Mouse (Mus musculus): ENCODE measurements at regions not wholly inside any gene's neighbourhood (a gene's known extent, or its start where the extent isn't known, plus 50 kb on each side); places are given as distances from the start of the nearest gene placed in this dataset.
A peak's percentile ranks its signal among the peaks of the same experiment; 100 is the strongest.

DNA sequence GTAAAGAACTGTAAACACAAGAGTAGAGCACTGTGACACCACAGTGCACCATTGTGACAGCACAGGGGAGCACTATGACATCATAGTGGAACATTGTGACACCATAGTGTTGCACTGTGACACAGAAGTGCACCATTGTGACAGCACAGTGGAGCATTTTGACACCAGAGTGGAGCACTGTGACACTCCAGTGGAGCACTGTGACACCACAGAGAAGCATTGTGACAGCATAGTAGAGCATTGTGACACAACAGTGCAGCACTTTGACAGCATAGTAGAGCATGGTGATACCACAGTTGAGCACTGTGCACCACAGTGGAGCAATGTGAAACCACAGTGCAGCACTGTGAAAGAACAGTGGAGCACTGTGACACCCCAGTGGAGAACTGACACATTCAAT is 2750.4 kb upstream of the Gm8797 start:
- H3K4me3 ChIP-seq (ENCODE audit: low read depth, low read length): no peak overlapping the region
- no peak overlapping the region for H3K4me2 ChIP-seq (ENCODE audit: low read depth)
- H3K27me3 ChIP-seq (ENCODE audit: control insufficient read depth, insufficient read depth, low read length): no peaks in the 10 kb centered on the region
- no peaks in the 10 kb centered on the region for H3K4me1 ChIP-seq (ENCODE audit: control insufficient read depth, insufficient read depth, low read length)
- no peak for ATAC-seq (ENCODE audit: insufficient read depth, low FRiP score, low TSS enrichment)
- no peak overlapping the region for H3K27ac ChIP-seq (ENCODE audit: low read depth, low read length)
- H3K36me3 ChIP-seq (ENCODE audit: control insufficient read depth, insufficient read depth, low read length): no peaks in the 10 kb centered on the region
- H3K9ac ChIP-seq (ENCODE audit: low read length): no peak overlapping the region
- H3K9me3 ChIP-seq (ENCODE audit: control insufficient read depth, low read length): peaks cover 45% of the 10 kb centered on the region
- no peak for DNase-seq (ENCODE audit: low spot score)

DNA sequence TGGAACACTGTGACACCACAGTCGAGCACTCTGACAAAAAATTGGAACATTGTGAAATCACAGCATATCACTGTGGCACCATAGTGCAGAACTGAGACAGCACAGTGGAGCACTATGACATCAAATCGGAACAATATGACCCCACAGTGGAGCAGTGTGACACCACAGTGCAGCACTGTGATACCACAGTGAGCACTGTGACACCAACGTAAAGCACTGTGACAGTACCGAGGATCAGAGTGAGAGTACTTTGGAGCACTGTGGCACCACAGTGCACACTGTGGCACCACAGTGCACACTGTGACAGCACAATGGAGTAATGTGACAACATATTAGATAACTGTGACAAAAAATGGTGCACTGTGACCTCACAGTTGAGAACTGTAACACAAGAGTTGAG is 2749.4 kb upstream of the Gm8797 start:
- 0 out of 2 replicates have a peak, but pooled peaks have one; percentile 22 for ATAC-seq (ENCODE audit: insufficient read depth, low FRiP score, low TSS enrichment)
- H3K9me3 ChIP-seq (ENCODE audit: control insufficient read depth, low read length): peaks cover 55% of the 10 kb centered on the region

DNA sequence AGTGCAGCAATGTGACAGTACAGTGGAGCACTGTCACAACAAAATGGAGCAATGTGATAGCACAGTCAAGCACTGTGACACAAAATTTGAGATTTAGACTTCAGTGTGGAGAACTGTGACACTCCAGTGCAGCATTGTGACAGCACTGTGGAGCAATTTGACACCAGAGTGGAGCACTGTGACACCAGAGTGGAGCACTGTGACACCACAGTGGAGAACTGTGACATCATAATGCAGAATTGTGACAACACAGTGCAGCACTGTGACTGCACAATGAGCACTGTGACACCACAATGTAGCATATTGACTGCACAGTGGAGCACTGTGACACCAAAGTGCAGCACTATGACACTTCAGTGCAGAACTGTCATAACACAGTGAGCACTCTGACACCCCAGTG is 2749.0 kb upstream of the Gm8797 start:
- H3K4me1 ChIP-seq (ENCODE audit: control insufficient read depth, insufficient read depth, low read length): no peaks in the 10 kb centered on the region
- H3K9ac ChIP-seq (ENCODE audit: low read length): no peak overlapping the region
- H3K4me3 ChIP-seq (ENCODE audit: low read depth, low read length): no peak overlapping the region
- no peaks in the 10 kb centered on the region for H3K36me3 ChIP-seq (ENCODE audit: control insufficient read depth, insufficient read depth, low read length)
- peak; percentile 64 for ATAC-seq (ENCODE audit: insufficient read depth, low FRiP score, low TSS enrichment)
- no peaks in the 10 kb centered on the region for H3K27me3 ChIP-seq (ENCODE audit: control insufficient read depth, insufficient read depth, low read length)
- H3K27ac ChIP-seq (ENCODE audit: low read depth, low read length): no peak overlapping the region
- no peak for DNase-seq (ENCODE audit: low spot score)
- no peak overlapping the region for H3K4me2 ChIP-seq (ENCODE audit: low read depth)
- H3K9me3 ChIP-seq (ENCODE audit: control insufficient read depth, low read length): peaks cover 59% of the 10 kb centered on the region

More for the DNA sequence above, 2749.4 kb upstream of the Gm8797 start:
- no peaks in the 10 kb centered on the region for H3K27me3 ChIP-seq (ENCODE audit: control insufficient read depth, insufficient read depth, low read length)
- H3K4me2 ChIP-seq (ENCODE audit: low read depth): no peak overlapping the region
- H3K4me1 ChIP-seq (ENCODE audit: control insufficient read depth, insufficient read depth, low read length): no peaks in the 10 kb centered on the region
- H3K4me3 ChIP-seq (ENCODE audit: low read depth, low read length): no peak overlapping the region
- no peaks in the 10 kb centered on the region for H3K36me3 ChIP-seq (ENCODE audit: control insufficient read depth, insufficient read depth, low read length)
- 72% methylated on average over 4 of the region's 4 CpGs for WGBS
- no peak for DNase-seq (ENCODE audit: low spot score)
- H3K9ac ChIP-seq (ENCODE audit: low read length): no peak overlapping the region
- no peak overlapping the region for H3K27ac ChIP-seq (ENCODE audit: low read depth, low read length)

DNA sequence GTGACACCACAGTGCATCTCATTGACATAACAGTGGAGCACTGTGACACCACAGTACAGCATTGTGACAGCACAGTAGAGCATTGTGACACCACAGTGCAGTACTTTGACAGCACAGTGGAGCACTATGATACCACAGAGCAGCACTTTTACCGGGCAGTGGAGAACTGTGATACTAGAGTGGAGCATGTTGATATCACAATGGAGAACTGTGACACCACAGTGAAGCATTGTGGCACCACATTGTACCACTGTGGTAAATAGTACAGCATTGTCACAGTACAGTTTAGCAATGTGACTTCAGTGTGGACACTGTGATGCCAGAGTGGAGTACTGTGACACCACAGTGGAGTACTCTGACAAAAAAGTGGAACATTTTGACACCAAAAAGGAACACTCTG is 2747.2 kb upstream of the Gm8797 start:
- ATAC-seq (ENCODE audit: insufficient read depth, low FRiP score, low TSS enrichment) (no peak), DNase-seq (ENCODE audit: low spot score) (no peak)
- peaks cover 77% of the 10 kb centered on the region for H3K9me3 ChIP-seq (ENCODE audit: control insufficient read depth, low read length)
- H3K27ac ChIP-seq (ENCODE audit: low read depth, low read length): no peak overlapping the region
- no peak overlapping the region for H3K9ac ChIP-seq (ENCODE audit: low read length)
- H3K4me2 ChIP-seq (ENCODE audit: low read depth): no peak overlapping the region
- WGBS: 90% methylated on average over 1 of the region's 1 CpGs
- H3K4me3 ChIP-seq (ENCODE audit: low read depth, low read length): no peak overlapping the region
- H3K27me3 ChIP-seq (ENCODE audit: control insufficient read depth, insufficient read depth, low read length): no peaks in the 10 kb centered on the region
- H3K4me1 ChIP-seq (ENCODE audit: control insufficient read depth, insufficient read depth, low read length): no peaks in the 10 kb centered on the region
- H3K36me3 ChIP-seq (ENCODE audit: control insufficient read depth, insufficient read depth, low read length): no peaks in the 10 kb centered on the region

- H3K27me3 ChIP-seq (ENCODE audit: control insufficient read depth, insufficient read depth, low read length): no peaks in the 10 kb centered on the region
- DNase-seq (ENCODE audit: low spot score) (no peak), ATAC-seq (ENCODE audit: insufficient read depth, low FRiP score, low TSS enrichment) (no peak)
- H3K4me1 ChIP-seq (ENCODE audit: control insufficient read depth, insufficient read depth, low read length): no peaks in the 10 kb centered on the region
- no peaks in the 10 kb centered on the region for H3K36me3 ChIP-seq (ENCODE audit: control insufficient read depth, insufficient read depth, low read length)
- H3K4me2 ChIP-seq (ENCODE audit: low read depth): no peak overlapping the region
- no peak overlapping the region for H3K9ac ChIP-seq (ENCODE audit: low read length)
- 78% methylated on average over 1 of the region's 1 CpGs for WGBS
- no peak overlapping the region for H3K4me3 ChIP-seq (ENCODE audit: low read depth, low read length)
- H3K9me3 ChIP-seq (ENCODE audit: control insufficient read depth, low read length): peaks cover 88% of the 10 kb centered on the region
- no peak overlapping the region for H3K27ac ChIP-seq (ENCODE audit: low read depth, low read length)
Measured at GRCm38 (mm10) chr3:3011111-3011510, 2739.5 kb upstream of the Gm8797 start.

DNA sequence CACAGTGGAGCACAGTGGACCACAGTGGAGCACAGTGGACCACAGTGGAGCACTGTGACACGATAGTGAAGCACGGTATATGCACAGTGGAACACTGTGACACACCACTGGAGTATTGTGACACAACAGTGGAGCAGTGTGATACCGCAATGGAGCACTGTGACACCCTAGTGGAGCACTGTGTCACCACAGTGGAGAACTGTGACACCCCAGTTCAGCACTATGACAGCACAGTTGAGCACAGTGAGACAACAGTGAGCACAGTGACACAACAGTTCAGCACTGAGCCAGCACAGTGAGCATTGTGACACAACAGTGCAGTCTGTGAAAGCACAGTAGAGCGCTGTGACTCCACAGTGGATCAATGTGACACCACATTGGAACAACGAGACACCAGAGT is 2737.7 kb upstream of the Gm8797 start:
- no peak for ATAC-seq (ENCODE audit: insufficient read depth, low FRiP score, low TSS enrichment)
- Histone ChIP-seq H3K27ac (ENCODE audit: low read depth, low read length) (no peak overlapping the region), H3K36me3 (ENCODE audit: control insufficient read depth, insufficient read depth, low read length) (no peaks in the 10 kb centered on the region), H3K27me3 (ENCODE audit: control insufficient read depth, insufficient read depth, low read length) (no peaks in the 10 kb centered on the region), H3K9ac (ENCODE audit: low read length) (no peak overlapping the region), H3K9me3 (ENCODE audit: control insufficient read depth, low read length) (peaks cover 79% of the 10 kb centered on the region), H3K4me2 (ENCODE audit: low read depth) (no peak overlapping the region), H3K4me1 (ENCODE audit: control insufficient read depth, insufficient read depth, low read length) (no peaks in the 10 kb centered on the region), H3K4me3 (ENCODE audit: low read depth, low read length) (no peak overlapping the region)
- DNase-seq (ENCODE audit: low spot score): no peak
- 78% methylated on average over 5 of the region's 5 CpGs for WGBS

GRCm38 (mm10) chr3:3014978-3015377 is 2735.6 kb upstream of the Gm8797 start:
- DNase-seq (ENCODE audit: low spot score) (no peak), ATAC-seq (ENCODE audit: insufficient read depth, low FRiP score, low TSS enrichment) (no peak)
- Histone ChIP-seq H3K4me2 (ENCODE audit: low read depth) (no peak overlapping the region), H3K27me3 (ENCODE audit: control insufficient read depth, insufficient read depth, low read length) (no peaks in the 10 kb centered on the region), H3K4me3 (ENCODE audit: low read depth, low read length) (no peak overlapping the region), H3K4me1 (ENCODE audit: control insufficient read depth, insufficient read depth, low read length) (no peaks in the 10 kb centered on the region), H3K9ac (ENCODE audit: low read length) (no peak overlapping the region), H3K9me3 (ENCODE audit: control insufficient read depth, low read length) (peaks cover 65% of the 10 kb centered on the region), H3K36me3 (ENCODE audit: control insufficient read depth, insufficient read depth, low read length) (no peaks in the 10 kb centered on the region), H3K27ac (ENCODE audit: low read depth, low read length) (no peak overlapping the region)

- DNase-seq (ENCODE audit: low spot score): no peak
- H3K9me3 ChIP-seq (ENCODE audit: control insufficient read depth, low read length): peaks cover 56% of the 10 kb centered on the region
- 93% methylated on average over 1 of the region's 1 CpGs for WGBS
- H3K4me1 ChIP-seq (ENCODE audit: control insufficient read depth, insufficient read depth, low read length): no peaks in the 10 kb centered on the region
- no peak overlapping the region for H3K27ac ChIP-seq (ENCODE audit: low read depth, low read length)
- ATAC-seq (ENCODE audit: insufficient read depth, low FRiP score, low TSS enrichment): no peak
- no peak overlapping the region for H3K9ac ChIP-seq (ENCODE audit: low read length)
- no peaks in the 10 kb centered on the region for H3K36me3 ChIP-seq (ENCODE audit: control insufficient read depth, insufficient read depth, low read length)
- no peak overlapping the region for H3K4me3 ChIP-seq (ENCODE audit: low read depth, low read length)
- H3K4me2 ChIP-seq (ENCODE audit: low read depth): no peak overlapping the region
- no peaks in the 10 kb centered on the region for H3K27me3 ChIP-seq (ENCODE audit: control insufficient read depth, insufficient read depth, low read length)
Measured at GRCm38 (mm10) chr3:3016572-3016971, 2734.0 kb upstream of the Gm8797 start.

- Histone ChIP-seq H3K9me3 (ENCODE audit: control insufficient read depth, low read length) (peaks cover 53% of the 10 kb centered on the region), H3K4me3 (ENCODE audit: low read depth, low read length) (no peak overlapping the region), H3K4me2 (ENCODE audit: low read depth) (no peak overlapping the region), H3K27ac (ENCODE audit: low read depth, low read length) (no peak overlapping the region), H3K36me3 (ENCODE audit: control insufficient read depth, insufficient read depth, low read length) (no peaks in the 10 kb centered on the region), H3K9ac (ENCODE audit: low read length) (no peak overlapping the region), H3K4me1 (ENCODE audit: control insufficient read depth, insufficient read depth, low read length) (no peaks in the 10 kb centered on the region), H3K27me3 (ENCODE audit: control insufficient read depth, insufficient read depth, low read length) (no peaks in the 10 kb centered on the region)
- ATAC-seq (ENCODE audit: insufficient read depth, low FRiP score, low TSS enrichment) (no peak), DNase-seq (ENCODE audit: low spot score) (no peak)
- WGBS: 78% methylated on average over 2 of the region's 2 CpGs
Measured at GRCm38 (mm10) chr3:3032793-3033192, 2717.8 kb upstream of the Gm8797 start.
